Mouse (Mus musculus) stomach, embryonic 15.5 days (tissue): Measurements from ENCODE around the gene Pla2g5. TPM values are rescaled to one million over a fixed set of nuclear protein-coding genes. Genes with fewer than 3 reads are reported as not detected.
"Not testable (repeated sequence)": the region's sequence is repeated elsewhere in the genome, so short reads cannot be mapped to it uniquely, and the experiment has no call there.

Experiments used
- ATAC-seq: fragments of 200-750 bp; cut with Nextera tagmentation; 2 replicates; pipeline ENCODE4 v1.8.0; 2017; ENCODE audit warnings: low read depth, moderate number of reproducible peaks, moderate TSS enrichment; ENCODE audit not compliant: insufficient read depth, low FRiP score
- H3K27ac ChIP-seq: fragments of 300-500 bp; sonication (generic); 2 replicates; pipeline ENCODE4 v1.5.1; 2015; ENCODE audit warnings: mild to moderate bottlenecking, inconsistent platforms
- H3K27me3 ChIP-seq: fragments of 300-500 bp; sonication (generic); replicated peaks from 2 replicates; pipeline ENCODE4 v1.6.1; 2015; ENCODE audit warnings: inconsistent platforms
- H3K36me3 ChIP-seq: fragments of 300-500 bp; sonication (generic); 2 replicates; pipeline ENCODE4 v1.6.1; 2015; ENCODE audit warnings: inconsistent platforms
- H3K4me1 ChIP-seq: fragments of 300-500 bp; sonication (generic); 2 replicates; pipeline ENCODE4 v1.6.1; 2015; ENCODE audit warnings: inconsistent platforms
- H3K4me2 ChIP-seq: fragments of 300-500 bp; sonication (generic); 2 replicates; pipeline ENCODE4 v1.6.1; 2015; ENCODE audit warnings: mild to moderate bottlenecking, inconsistent platforms
- H3K4me3 ChIP-seq: fragments of 300-500 bp; sonication (generic); replicated peaks from 2 replicates; pipeline ENCODE4 v1.5.1; 2015; ENCODE audit warnings: inconsistent platforms
- H3K9ac ChIP-seq: fragments of 300-500 bp; sonication (generic); 2 replicates; pipeline ENCODE4 v1.6.1; 2015; ENCODE audit warnings: inconsistent platforms
- H3K9me3 ChIP-seq: fragments of 300-500 bp; sonication (generic); 2 replicates; pipeline ENCODE4 v1.6.1; 2016; ENCODE audit warnings: inconsistent platforms
- WGBS: fragments of 180-500 bp; shearing (Covaris S2); methylation state at CpG from one replicate; pipeline ENCODE4 v1.1.7; 2015; 5-methylcytosine and 5-hydroxymethylcytosine counted together
- polyA plus RNA-seq: library from polyadenylated mRNA; unstranded; fragments of >200 nt; fragmentation: Nextera tagmentation; extraction: Ambion mirVana; gene quantifications from 2 replicates; pipeline ENCODE4 v1.2.1, GENCODE M21; 2015

Gene Pla2g5
- polyA plus RNA-seq, 1 experiment from 2014 or later = 0.18 TPM

- Histone ChIP-seq H3K4me3 (no peak overlapping the region), H3K4me2 (no peak overlapping the region), H3K4me1 (peaks cover 6% of the 10 kb centered on the region), H3K27me3 (peaks cover 8% of the 10 kb centered on the region; the same call in 1 of the 2 replicates), H3K27ac (no peak overlapping the region), H3K9ac (no peak overlapping the region), H3K9me3 (no peaks in the 10 kb centered on the region), H3K36me3 (no peaks in the 10 kb centered on the region)
- no peak for ATAC-seq
- WGBS = 53% methylated on average over 8 of the region's 8 CpGs
Measured at GRCm38 (mm10) chr4:138878783-138879182, 15.5 kb upstream of the Pla2g5 start.

GRCm38 (mm10) chr4:138877731-138878130, 14.4 kb upstream of the Pla2g5 start, which contains the start of gene Pla2g2e:
TSS of gene Pla2g2e (plus strand) at chr4:138877942.
- Histone ChIP-seq H3K9me3 (no peaks in the 10 kb centered on the region), H3K4me2 (no peak within 1 kb of the TSS), H3K36me3 (no peaks in the 10 kb centered on the region), H3K4me3 (no peak within 1 kb of the TSS), H3K4me1 (peaks cover 6% of the 10 kb centered on the region), H3K9ac (no peak within 1 kb of the TSS), H3K27me3 (peaks cover 8% of the 10 kb centered on the region; the same call in 1 of the 2 replicates), H3K27ac (no peak within 1 kb of the TSS)
- WGBS = 66% methylated on average over 4 of the region's 4 CpGs
- no peak; the same call in 1 of the 2 replicates for ATAC-seq

GRCm38 (mm10) chr4:138875986-138876385, 12.7 kb upstream of the Pla2g5 start:
- Histone ChIP-seq H3K4me1 (peaks cover 2% of the 10 kb centered on the region; the same call in 1 of the 2 replicates), H3K9me3 (no peaks in the 10 kb centered on the region), H3K27me3 (peaks cover 5% of the 10 kb centered on the region; the same call in 1 of the 2 replicates), H3K36me3 (no peaks in the 10 kb centered on the region), H3K9ac (no peak overlapping the region), H3K27ac (no peak overlapping the region), H3K4me2 (no peak overlapping the region), H3K4me3 (no peak overlapping the region)
- 0 out of 2 replicates have a peak, but pooled peaks have one; percentile 27 for ATAC-seq
- 86% methylated on average over 2 of the region's 2 CpGs for WGBS

- not testable (repeated sequence) for H3K9me3 ChIP-seq, H3K36me3 ChIP-seq, H3K4me1 ChIP-seq, H3K9ac ChIP-seq, H3K4me2 ChIP-seq, H3K4me3 ChIP-seq, H3K27ac ChIP-seq, ATAC-seq, H3K27me3 ChIP-seq
- WGBS = 76% methylated on average over 2 of the region's 2 CpGs
Measured at GRCm38 (mm10) chr4:138875275-138875674, 12.0 kb upstream of the Pla2g5 start.

- Histone ChIP-seq H3K4me3 (no peak within 1 kb of the TSS), H3K27ac (no peak within 1 kb of the TSS), H3K27me3 (no peaks in the 10 kb centered on the region), H3K9me3 (no peaks in the 10 kb centered on the region), H3K36me3 (no peaks in the 10 kb centered on the region), H3K4me2 (no peak within 1 kb of the TSS), H3K9ac (no peak within 1 kb of the TSS), H3K4me1 (0 out of 2 replicates have a peak, but pooled peaks cover 2% of the 10 kb centered on the region)
- no peak for ATAC-seq
- WGBS = 74% methylated on average over 6 of the region's 6 CpGs
Measured at GRCm38 (mm10) chr4:138873864-138874263, 10.6 kb upstream of the Pla2g5 start, which contains the start of gene Gm13030. TSS of gene Gm13030 (minus strand) at chr4:138873964.

GRCm38 (mm10) chr4:138868666-138869065, 5.4 kb upstream of the Pla2g5 start:
- 54% methylated on average over 8 of the region's 8 CpGs for WGBS
- Histone ChIP-seq H3K9me3 (no peaks in the 10 kb centered on the region), H3K4me1 (no peaks in the 10 kb centered on the region), H3K27ac (no peak overlapping the region), H3K4me2 (no peak overlapping the region), H3K27me3 (no peaks in the 10 kb centered on the region), H3K36me3 (no peaks in the 10 kb centered on the region), H3K9ac (no peak overlapping the region), H3K4me3 (no peak overlapping the region)
- ATAC-seq = no peak

- no peaks in the 10 kb centered on the region for H3K27me3 ChIP-seq
- H3K9ac ChIP-seq = no peak overlapping the region
- H3K4me1 ChIP-seq = no peaks in the 10 kb centered on the region
- H3K4me2 ChIP-seq = no peak overlapping the region
- WGBS = 9% methylated on average over 7 of the region's 7 CpGs
- no peak overlapping the region for H3K4me3 ChIP-seq
- no peaks in the 10 kb centered on the region for H3K9me3 ChIP-seq
- no peak for ATAC-seq
- H3K36me3 ChIP-seq = no peaks in the 10 kb centered on the region
- no peak overlapping the region for H3K27ac ChIP-seq
Measured at GRCm38 (mm10) chr4:138866413-138866812, 3.1 kb upstream of the Pla2g5 start.

GRCm38 (mm10) chr4:138865991-138866390, 2.7 kb upstream of the Pla2g5 start:
- WGBS = 62% methylated on average over 6 of the region's 6 CpGs
- no peaks in the 10 kb centered on the region for H3K27me3 ChIP-seq
- no peaks in the 10 kb centered on the region for H3K4me1 ChIP-seq
- no peak for ATAC-seq
- H3K9me3 ChIP-seq = no peaks in the 10 kb centered on the region
- no peak overlapping the region for H3K4me2 ChIP-seq
- H3K36me3 ChIP-seq = no peaks in the 10 kb centered on the region
- no peak overlapping the region for H3K27ac ChIP-seq
- H3K4me3 ChIP-seq = no peak overlapping the region
- no peak overlapping the region for H3K9ac ChIP-seq

GRCm38 (mm10) chr4:138865092-138865491, 1.8 kb upstream of the Pla2g5 start:
- ATAC-seq = no peak
- 45% methylated on average over 5 of the region's 5 CpGs for WGBS
- Histone ChIP-seq H3K36me3 (no peaks in the 10 kb centered on the region), H3K9ac (no peak overlapping the region), H3K4me1 (no peaks in the 10 kb centered on the region), H3K9me3 (no peaks in the 10 kb centered on the region), H3K4me3 (no peak overlapping the region), H3K27ac (no peak overlapping the region), H3K4me2 (no peak overlapping the region), H3K27me3 (no peaks in the 10 kb centered on the region)

GRCm38 (mm10) chr4:138859728-138860127, 3.6 kb downstream of the Pla2g5 start:
- no peak overlapping the region for H3K27ac ChIP-seq
- peak overlapping the region; percentile 20 for H3K4me3 ChIP-seq
- peaks cover 6% of the 10 kb centered on the region; the same call in 1 of the 2 replicates for H3K4me1 ChIP-seq
- WGBS = 4% methylated on average over 13 of the region's 13 CpGs
- H3K4me2 ChIP-seq = peak overlapping the region; percentile 48
- H3K36me3 ChIP-seq = no peaks in the 10 kb centered on the region
- no peaks in the 10 kb centered on the region for H3K9me3 ChIP-seq
- no peaks in the 10 kb centered on the region for H3K27me3 ChIP-seq
- ATAC-seq = 0 out of 2 replicates have a peak, but pooled peaks have one; percentile 56
- no peak overlapping the region for H3K9ac ChIP-seq

GRCm38 (mm10) chr4:138859245-138859644, 4.0 kb downstream of the Pla2g5 start:
- peaks cover 6% of the 10 kb centered on the region; the same call in 1 of the 2 replicates for H3K4me1 ChIP-seq
- H3K9ac ChIP-seq = no peak overlapping the region
- no peak overlapping the region for H3K27ac ChIP-seq
- no peaks in the 10 kb centered on the region for H3K9me3 ChIP-seq
- H3K4me3 ChIP-seq = peak overlapping the region; percentile 20
- no peaks in the 10 kb centered on the region for H3K36me3 ChIP-seq
- peak overlapping the region; percentile 48 for H3K4me2 ChIP-seq
- no peak for ATAC-seq
- WGBS = 17% methylated on average over 9 of the region's 9 CpGs
- no peaks in the 10 kb centered on the region for H3K27me3 ChIP-seq

GRCm38 (mm10) chr4:138858446-138858845, 4.8 kb downstream of the Pla2g5 start:
- Histone ChIP-seq H3K9ac (no peak overlapping the region), H3K36me3 (no peaks in the 10 kb centered on the region), H3K4me2 (no peak overlapping the region), H3K27me3 (no peaks in the 10 kb centered on the region), H3K9me3 (no peaks in the 10 kb centered on the region), H3K4me1 (peaks cover 6% of the 10 kb centered on the region; the same call in 1 of the 2 replicates), H3K27ac (no peak overlapping the region), H3K4me3 (no peak overlapping the region)
- no peak for ATAC-seq
- 81% methylated on average over 15 of the region's 15 CpGs for WGBS

- Histone ChIP-seq H3K27me3 (no peaks in the 10 kb centered on the region), H3K4me2 (no peak overlapping the region), H3K4me1 (peaks cover 6% of the 10 kb centered on the region; the same call in 1 of the 2 replicates), H3K9ac (no peak overlapping the region), H3K4me3 (no peak overlapping the region), H3K9me3 (no peaks in the 10 kb centered on the region), H3K27ac (no peak overlapping the region), H3K36me3 (no peaks in the 10 kb centered on the region)
- WGBS = 77% methylated on average over 10 of the region's 10 CpGs
- ATAC-seq = no peak
Measured at GRCm38 (mm10) chr4:138857576-138857975, 5.7 kb downstream of the Pla2g5 start.
